Mouse (Mus musculus): ENCODE data around the gene Cep63. TPM values are rescaled to one million over a fixed set of nuclear protein-coding genes. Genes with fewer than 3 reads are reported as not detected.

Gene Cep63
- total RNA-seq, 2 experiments from 2014 or later: 52.5 to 59.4 TPM

DNA sequence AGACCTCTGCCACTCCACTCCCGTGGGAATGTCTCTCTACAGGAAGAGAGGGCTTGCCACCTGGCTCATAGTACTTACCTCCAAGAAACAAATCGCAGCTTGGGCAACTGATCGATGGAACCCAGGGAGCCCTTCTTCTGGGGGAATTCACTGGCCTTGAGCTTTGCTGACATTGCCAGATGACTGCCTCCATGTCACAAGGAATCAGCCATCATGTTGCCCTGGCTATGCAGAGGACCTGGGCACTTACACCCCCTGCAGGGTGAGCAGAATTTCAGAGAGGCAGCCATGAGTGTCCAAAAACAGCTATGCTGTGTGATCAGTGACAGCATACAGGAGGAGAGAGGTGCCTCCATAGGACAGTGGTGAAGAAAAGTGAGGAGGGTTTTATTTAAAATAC, 72.6 kb downstream of the Cep63 start:
- DNase-seq: no peak

DNA sequence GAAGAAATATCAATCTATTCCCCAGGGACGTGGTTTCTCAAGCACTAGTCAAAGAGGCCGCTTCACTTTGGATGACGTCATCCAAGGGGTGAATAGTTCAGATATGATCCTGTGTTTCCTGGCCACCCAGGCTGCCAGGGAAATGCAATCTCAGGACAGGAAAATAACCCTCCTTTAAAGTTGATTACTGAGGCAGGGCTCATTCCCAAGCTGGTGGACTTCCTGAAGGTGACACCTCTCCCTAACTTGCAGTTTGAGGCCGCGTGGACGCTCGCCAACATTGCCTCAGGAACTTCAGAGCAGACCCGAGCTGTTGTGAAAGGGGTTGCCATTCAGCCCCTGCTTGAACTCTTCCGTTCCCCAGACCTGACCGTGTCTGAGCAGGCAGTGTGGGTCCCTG, 74.6 kb downstream of the Cep63 start:
- DNase-seq: no peak

DNA sequence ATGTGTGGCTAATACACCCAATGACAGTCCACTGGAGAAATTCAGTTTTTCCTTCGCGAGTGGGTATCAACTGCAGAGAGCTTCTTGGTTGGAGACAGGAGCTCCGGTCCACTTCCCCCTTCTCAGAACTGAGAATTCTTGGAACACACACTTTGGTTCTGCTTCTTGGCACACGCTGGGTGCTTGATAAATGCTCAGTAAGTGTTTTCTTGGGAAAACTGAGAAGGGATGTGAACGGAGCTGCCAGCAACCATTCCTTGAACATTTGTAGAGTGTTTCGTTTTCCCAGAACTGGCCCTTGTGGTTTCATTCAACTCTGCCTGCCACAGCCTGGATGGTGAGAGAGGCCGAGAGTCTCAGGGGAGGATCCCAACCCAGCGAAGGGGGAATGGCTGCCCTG, 77.1 kb downstream of the Cep63 start:
- peak in 1 of 2 experiments; percentile 23 for DNase-seq

DNA sequence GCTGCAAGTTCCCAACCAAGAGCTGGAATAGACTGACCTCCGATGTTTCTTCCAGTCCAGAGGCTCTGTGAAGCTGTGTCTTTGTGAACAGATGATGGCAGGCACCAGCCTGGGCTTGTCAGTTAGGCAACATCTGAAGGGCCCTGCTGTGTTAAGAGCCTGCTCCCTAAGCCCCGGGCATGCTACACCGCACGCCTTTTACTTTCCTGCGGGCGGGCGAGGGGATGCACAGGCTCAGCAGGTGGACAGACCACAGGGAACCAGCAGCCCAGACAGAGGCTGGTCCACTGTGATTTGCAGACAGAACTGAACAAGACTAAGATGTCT, 79.3 kb downstream of the Cep63 start:
- DNase-seq: no peak

DNA sequence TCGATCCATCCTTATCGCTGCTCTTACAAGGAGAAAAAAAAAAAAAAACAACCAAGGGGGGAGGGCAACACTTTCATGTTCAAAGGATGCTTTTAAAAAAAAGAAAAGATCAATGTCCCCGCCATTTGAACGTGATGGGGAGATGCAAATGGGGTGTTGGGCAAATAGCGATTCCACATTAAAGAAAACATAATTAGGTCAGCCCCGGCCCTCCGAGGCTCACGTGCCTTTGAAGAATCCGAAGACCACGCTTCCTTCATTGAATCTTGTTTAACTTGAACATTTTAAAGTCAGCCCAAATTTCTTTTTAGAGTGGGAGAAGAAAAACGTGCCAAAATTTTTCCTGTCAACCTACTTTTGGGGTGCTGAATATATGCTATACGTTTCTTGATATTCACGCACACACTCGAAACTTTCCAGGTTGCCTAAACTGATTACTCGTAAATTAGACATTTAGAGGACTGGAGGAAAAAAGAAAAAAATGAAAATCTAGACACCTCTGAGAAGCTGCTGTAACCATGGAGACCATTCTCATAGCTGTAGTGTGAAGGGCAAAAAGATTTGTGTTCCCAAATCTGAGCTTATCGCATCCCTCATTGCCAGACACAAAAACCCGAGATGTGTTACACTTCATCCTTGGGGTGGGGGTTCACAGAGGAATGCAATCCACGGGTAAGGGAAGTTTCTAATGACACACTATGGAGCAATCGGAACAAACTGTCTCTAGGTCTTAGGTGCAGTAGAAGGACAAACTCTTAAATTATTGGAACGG, 79.9 kb downstream of the Cep63 start:
- no peak for DNase-seq

DNA sequence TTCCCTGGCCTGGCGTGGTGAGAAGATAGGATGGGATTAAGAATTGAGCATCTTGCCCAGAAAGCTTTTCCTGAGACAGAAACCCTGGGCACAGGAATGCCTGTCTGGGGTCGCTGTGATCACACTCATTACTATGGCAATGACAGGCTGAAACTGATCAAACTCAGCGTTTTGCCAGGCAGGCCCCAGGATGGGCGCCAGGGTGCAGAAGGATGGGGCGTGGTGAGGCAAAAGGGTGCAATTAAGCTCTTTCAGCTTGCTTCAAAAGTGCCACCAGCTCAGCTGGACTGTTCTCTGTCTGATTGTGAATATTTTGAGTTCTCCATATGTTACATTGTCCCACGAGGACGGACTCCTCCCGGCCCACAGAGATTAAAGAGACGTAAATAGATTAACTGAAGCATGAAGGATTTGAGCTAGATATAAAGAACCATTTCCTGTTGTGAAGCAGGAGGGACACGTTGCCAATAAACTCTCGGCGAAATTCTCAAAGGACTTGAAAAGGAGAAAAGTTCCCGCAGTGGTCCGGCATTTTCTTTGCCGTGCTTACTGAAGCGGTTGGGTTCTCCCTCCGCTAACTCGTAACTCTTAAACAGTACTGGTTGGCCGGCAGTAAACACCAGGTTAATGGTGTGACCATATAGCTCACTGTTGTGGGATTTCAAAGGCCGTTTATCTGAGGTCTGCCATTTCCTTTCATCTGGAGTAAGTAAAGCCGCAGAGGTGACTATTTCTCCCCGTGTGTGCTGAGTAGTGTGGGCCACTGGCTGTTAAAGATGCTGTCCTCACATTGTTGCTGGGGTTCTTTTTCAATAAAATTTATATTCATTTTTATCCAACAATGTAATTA, 80.7 kb downstream of the Cep63 start:
- no peak for DNase-seq

DNA sequence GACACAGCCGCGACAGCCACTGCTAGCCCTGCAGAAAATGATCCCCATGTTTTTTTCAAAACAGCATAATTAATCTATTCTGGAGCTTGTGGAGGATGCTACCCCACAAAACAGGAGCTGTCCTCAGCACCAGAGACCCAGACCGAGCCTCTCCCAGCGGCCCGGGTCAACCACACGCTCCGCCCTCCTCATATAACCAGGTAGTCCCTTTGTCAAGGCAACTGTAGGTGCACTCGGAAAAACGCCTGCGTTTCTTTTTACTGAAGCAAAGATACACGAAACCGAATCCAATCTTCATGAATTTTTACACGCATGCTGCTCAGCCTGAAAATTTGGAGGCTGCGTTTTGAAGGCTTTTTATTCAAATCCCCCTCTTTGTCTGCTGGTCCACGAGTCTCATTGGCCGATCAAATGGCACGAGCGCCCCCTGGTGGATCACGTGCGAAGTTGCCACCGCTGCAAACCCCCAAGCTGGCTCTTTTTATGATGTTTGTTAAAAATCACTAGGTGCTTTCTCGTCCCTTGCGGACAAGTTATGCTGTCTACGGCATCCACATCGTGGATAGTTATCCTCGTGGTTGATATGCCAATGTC, 81.5 kb downstream of the Cep63 start:
- peak; percentile 71 to 94 for DNase-seq

DNA sequence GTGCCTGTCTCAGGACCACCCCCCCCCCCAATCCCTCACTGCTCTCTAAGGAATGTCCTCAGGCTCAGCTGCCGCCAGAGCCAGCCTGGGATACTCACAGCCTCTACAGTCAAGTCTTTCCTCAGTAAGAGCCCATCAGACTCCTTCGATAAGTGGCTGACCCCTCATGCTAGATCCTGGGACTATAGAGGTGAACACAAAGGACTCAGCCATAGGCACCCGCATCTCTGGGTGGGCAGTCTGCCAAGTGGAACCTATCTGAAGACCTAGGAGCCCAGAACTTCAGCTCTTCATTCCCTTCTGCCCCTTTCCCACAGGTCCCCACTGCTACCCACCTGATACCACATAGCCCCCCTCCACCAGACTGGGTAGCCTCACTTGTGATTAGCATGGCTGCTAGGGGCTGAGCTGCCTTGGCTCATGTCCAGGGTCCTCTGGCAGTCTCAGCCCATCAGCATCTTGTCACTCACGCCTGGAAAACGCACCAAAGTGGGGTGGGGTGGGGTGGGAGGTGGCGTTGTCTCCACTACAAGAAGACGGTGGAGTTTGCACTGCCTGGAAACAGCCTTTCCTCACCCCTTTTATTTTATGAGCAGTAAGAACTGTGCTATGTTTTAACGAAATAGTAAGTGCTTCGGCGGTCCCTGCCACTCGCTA, 82.1 kb downstream of the Cep63 start:
- no peak for DNase-seq

DNA sequence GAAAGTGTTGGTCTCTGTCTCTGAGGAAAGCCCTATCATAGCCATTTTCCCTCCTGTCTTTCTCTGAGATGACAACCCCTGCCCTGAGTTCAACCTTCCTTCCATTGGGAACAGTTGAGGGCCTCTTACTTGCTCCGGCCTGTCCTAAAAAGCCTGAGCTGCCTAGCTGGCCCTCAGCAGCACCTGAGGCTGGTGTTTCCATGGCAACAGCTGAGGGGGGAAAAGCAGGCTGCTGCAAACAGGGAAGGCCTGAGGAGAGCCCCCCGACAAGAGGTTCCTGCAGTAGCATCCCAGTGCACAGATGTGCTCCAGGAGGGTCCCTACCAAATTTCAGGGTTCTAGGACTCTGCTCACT, 82.6 kb downstream of the Cep63 start:
- DNase-seq: no peak

DNA sequence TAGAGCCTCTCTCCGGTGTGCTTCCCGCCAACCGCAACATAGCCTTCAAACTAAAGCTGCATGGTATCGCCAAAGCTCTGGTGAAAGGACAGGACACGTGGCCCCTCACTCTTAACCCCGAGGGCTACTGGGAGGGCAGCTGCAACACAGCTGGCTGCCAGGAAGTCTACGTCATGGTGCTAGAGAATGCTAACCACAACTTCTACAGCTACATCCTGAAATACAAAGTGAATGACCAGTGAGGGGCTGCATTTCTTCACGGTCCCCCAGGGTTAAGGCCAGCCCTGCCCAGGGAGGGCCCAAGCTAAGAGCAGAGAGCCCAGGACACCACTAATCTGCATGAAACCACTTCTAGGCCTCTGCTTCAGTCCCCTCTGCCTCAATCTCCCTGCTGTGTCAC, 83.8 kb downstream of the Cep63 start:
- no peak for DNase-seq

DNA sequence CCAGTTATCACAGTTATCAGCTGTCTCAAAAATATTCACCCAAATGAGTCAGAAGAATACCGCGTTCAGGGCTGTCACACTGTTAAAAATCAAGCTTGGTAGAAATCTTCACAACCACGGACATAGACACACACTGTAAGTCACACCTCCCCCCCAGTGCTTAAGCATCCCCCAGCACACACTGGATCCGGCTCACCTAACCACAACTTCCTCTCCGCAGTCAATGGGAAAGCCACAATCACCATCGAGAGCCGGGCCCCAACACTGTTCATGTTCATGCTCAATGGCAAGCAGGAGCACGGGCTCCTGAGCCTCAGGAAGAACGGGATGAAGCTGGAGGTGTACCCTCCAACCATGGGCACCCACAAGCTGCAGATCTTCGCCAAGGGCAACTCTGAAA, 84.7 kb downstream of the Cep63 start:
- DNase-seq: no peak

DNA sequence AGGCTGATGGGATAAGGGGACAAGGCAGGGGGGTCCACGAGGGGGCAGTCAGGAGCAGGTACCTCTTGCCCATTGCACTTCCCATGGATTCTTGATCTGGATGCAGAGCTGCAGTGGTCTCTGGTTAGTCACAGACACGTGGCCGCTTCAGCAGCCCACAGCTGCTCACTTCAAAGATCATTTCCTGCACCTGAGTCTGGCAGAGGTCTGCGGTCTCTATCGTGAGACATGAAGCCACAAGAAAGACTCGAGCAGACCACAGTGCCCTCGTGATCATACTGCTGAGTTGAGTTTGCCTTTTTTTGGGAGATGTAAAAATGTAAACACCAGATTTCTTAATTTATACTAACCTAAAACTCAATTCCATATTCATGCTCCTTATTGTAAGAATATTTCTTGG, 86.6 kb downstream of the Cep63 start:
- DNase-seq: no peak

DNA sequence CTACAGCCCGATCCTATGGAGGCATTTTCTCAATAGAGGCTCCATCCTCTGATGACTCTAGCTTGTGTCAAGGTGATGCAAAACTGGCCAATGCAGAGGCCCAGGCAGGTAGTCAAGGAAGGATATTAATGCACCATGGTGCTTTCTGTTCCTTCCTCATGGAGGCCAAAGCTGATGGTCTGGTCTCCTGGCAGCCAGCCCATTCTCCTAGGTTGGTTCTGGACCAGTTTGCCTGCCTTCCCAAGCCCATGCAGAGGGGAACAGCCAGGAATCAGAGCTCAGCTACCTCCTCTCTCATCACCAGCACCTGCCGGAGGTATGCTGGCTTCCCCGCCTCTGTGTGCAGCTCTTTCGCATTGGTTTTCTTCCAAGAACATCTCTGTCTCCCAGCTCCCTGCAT, 89.4 kb downstream of the Cep63 start:
- no peak for DNase-seq

Other genes with a start within 250 kb of the Cep63 start
- 10 to 100 TPM in 1 of 2 experiments, 1 to 10 TPM in 1; 7.3 to 12.2 TPM for gene Ky, start 120.8 kb downstream of the Cep63 start, total RNA-seq (2021)
- 100 to 1,000 TPM; 357 to 368 TPM for gene Anapc13, start 238 bp downstream of the Cep63 start, total RNA-seq (2021)
- 10 to 100 TPM; 57.4 to 60.8 TPM for gene Amotl2, start 90.1 kb upstream of the Cep63 start, total RNA-seq (2021)
- 10 to 100 TPM; 35.6 to 40.0 TPM for gene Ryk, start 208.4 kb upstream of the Cep63 start, total RNA-seq (2021)

All from heart, adult 18-20 months (tissue).